Mouse (Mus musculus): ENCODE results near the gene Mnat1.

GRCm38 (mm10) chr12:73245687-73246086 is 122.2 kb downstream of the Mnat1 start:
- TF ChIP-seq CTCF (IDR thresholded peaks at IDR 0.05; ENCODE audit: low read depth) (no peak), EP300 (IDR thresholded peaks at IDR 0.05; ENCODE audit: low read depth) (no peak)
